Mouse (Mus musculus): ENCODE results near the gene Cul3. TPM values are rescaled to one million over a fixed set of nuclear protein-coding genes. Genes with fewer than 3 reads are reported as not detected.
A peak's percentile ranks its signal among the peaks of the same experiment; 100 is the strongest.

The Cul3 gene
- total RNA-seq, 2 experiments from 2014 or later: 250 to 290 TPM

- no peak overlapping the region for H3K27ac ChIP-seq
- H3K4me3 ChIP-seq: no peak overlapping the region
- intact Hi-C loops (cut with DNase I): no loop called here
- no peak for DNase-seq
- no peak for TF ChIP-seq CTCF (IDR thresholded peaks at IDR 0.05)
These were observed 19.8 kb upstream of the Cul3 start for GRCm38 (mm10) chr1:80360038-80360608.

- TF ChIP-seq CTCF (IDR thresholded peaks at IDR 0.05): no peak
- DNase-seq: peak; percentile 82
- intact Hi-C loops (cut with DNase I): loop anchor here (10.0 kb wide), 1 partner anchor 565 kb away; the partner anchor contains the start of genes Mrpl44 and Wdfy1
- H3K27ac ChIP-seq: peak overlapping the region; percentile 96
- H3K4me3 ChIP-seq: peak overlapping the region; percentile 74
These were observed 232 bp downstream of the Cul3 start for GRCm38 (mm10) chr1:80340061-80340435.

- peak overlapping the region; percentile 96 for H3K27ac ChIP-seq
- peak overlapping the region; percentile 74 for H3K4me3 ChIP-seq
- no peak for DNase-seq
- intact Hi-C loops (cut with DNase I): loop anchor here (5.0 to 10.0 kb wide), 2 partner anchors 37 to 565 kb away; partner anchors contain the start of genes Mrpl44 and Wdfy1
- TF ChIP-seq CTCF (IDR thresholded peaks at IDR 0.05): no peak
These were observed 757 bp downstream of the Cul3 start for GRCm38 (mm10) chr1:80339425-80340021.

- TF ChIP-seq CTCF (IDR thresholded peaks at IDR 0.05): no peak
- intact Hi-C loops (cut with DNase I): loop anchor here (5.0 kb wide), 1 partner anchor 36 kb away; no protein-coding TSS in a partner anchor
- no peak for DNase-seq
- Histone ChIP-seq H3K4me3 (peak overlapping the region; percentile 74), H3K27ac (peak overlapping the region; percentile 96)
These were observed 1.9 kb downstream of the Cul3 start for GRCm38 (mm10) chr1:80338398-80338797.

GRCm38 (mm10) chr1:80335726-80336368, 4.4 kb downstream of the Cul3 start:
- intact Hi-C loops (cut with DNase I): loop anchor here (5.0 kb wide), 1 partner anchor 34 kb away; no protein-coding TSS in a partner anchor
- no peak for TF ChIP-seq CTCF (IDR thresholded peaks at IDR 0.05)
- DNase-seq: peak; percentile 55

GRCm38 (mm10) chr1:80335118-80335517, 5.2 kb downstream of the Cul3 start:
- TF ChIP-seq CTCF (IDR thresholded peaks at IDR 0.05): no peak
- no peak for DNase-seq
- intact Hi-C loops (cut with DNase I): loop anchor here (5.0 kb wide), 1 partner anchor 33 kb away; no protein-coding TSS in a partner anchor
- Histone ChIP-seq H3K27ac (no peak overlapping the region), H3K4me3 (no peak overlapping the region)

More at GRCm38 (mm10) chr1:80335726-80336368, 4.4 kb downstream of the Cul3 start:
- H3K27ac ChIP-seq: peak overlapping the region; percentile 1; the same call in 1 of the 2 replicates
- H3K4me3 ChIP-seq: no peak overlapping the region

- Histone ChIP-seq H3K4me3 (no peak overlapping the region), H3K27ac (no peak overlapping the region)
- intact Hi-C loops (cut with DNase I): no loop called here
- DNase-seq: no peak
- TF ChIP-seq CTCF (IDR thresholded peaks at IDR 0.05): no peak
These were observed 9.3 kb downstream of the Cul3 start for GRCm38 (mm10) chr1:80330970-80331369.

GRCm38 (mm10) chr1:80325761-80326160, 14.5 kb downstream of the Cul3 start:
- intact Hi-C loops (cut with DNase I): no loop called here
- H3K4me3 ChIP-seq: no peak overlapping the region
- no peak for TF ChIP-seq CTCF (IDR thresholded peaks at IDR 0.05)
- no peak for DNase-seq
- no peak overlapping the region for H3K27ac ChIP-seq

- intact Hi-C loops (cut with DNase I): no loop called here
- no peak for DNase-seq
- TF ChIP-seq CTCF (IDR thresholded peaks at IDR 0.05): no peak
- H3K4me3 ChIP-seq: no peak overlapping the region
- no peak overlapping the region; the same call in 1 of the 2 replicates for H3K27ac ChIP-seq
These were observed 15.9 kb downstream of the Cul3 start for GRCm38 (mm10) chr1:80324370-80324769.

GRCm38 (mm10) chr1:80315533-80316045, 24.7 kb downstream of the Cul3 start:
- no peak for DNase-seq
- no peak for TF ChIP-seq CTCF (IDR thresholded peaks at IDR 0.05)
- H3K4me3 ChIP-seq: no peak overlapping the region
- H3K27ac ChIP-seq: no peak overlapping the region
- intact Hi-C loops (cut with DNase I): no loop called here

GRCm38 (mm10) chr1:80293307-80293706, 47.0 kb downstream of the Cul3 start:
- intact Hi-C loops (cut with DNase I): no loop called here
- H3K27ac ChIP-seq: no peak overlapping the region
- no peak for DNase-seq
- no peak for TF ChIP-seq CTCF (IDR thresholded peaks at IDR 0.05)
- no peak overlapping the region for H3K4me3 ChIP-seq

GRCm38 (mm10) chr1:80278731-80279130, 61.5 kb downstream of the Cul3 start:
- DNase-seq: no peak
- no peak overlapping the region for H3K4me3 ChIP-seq
- no peak overlapping the region for H3K27ac ChIP-seq
- intact Hi-C loops (cut with DNase I): no loop called here
- no peak for TF ChIP-seq CTCF (IDR thresholded peaks at IDR 0.05)

- intact Hi-C loops (cut with DNase I): no loop called here
- DNase-seq: no peak
- no peak for TF ChIP-seq CTCF (IDR thresholded peaks at IDR 0.05)
- H3K4me3 ChIP-seq: no peak overlapping the region
- H3K27ac ChIP-seq: no peak overlapping the region
These were observed 79.8 kb downstream of the Cul3 start for GRCm38 (mm10) chr1:80260443-80260842.

Data from gastrocnemius, adult 2 months (tissue).